Mouse (Mus musculus): Measurements from ENCODE around the gene Scube1. TPM values are rescaled to one million over a fixed set of nuclear protein-coding genes. Genes with fewer than 3 reads are reported as not detected.

The Scube1 gene
- polyA plus RNA-seq, 1 experiment from 2014 or later = 12.6 TPM

DNA sequence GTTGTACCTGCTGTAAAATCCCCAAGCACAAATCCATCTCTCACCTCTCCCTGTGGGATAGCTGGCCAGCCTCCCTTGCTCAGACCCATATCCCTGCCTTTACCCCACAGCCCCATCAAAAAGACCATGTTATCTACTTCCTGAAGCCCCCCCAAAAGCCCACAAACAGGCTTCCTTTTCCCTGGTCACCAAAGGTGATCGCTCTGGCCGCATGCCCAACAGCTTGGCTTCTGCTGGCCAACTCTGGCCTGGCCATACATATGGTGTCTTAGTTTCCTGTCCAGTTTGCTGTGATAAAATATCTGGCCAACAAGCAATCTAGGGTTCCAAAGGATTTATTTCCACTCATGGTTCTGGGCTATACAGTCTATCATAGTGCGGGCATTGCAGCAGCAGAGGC, 38.9 kb downstream of the Scube1 start:
- Histone ChIP-seq H3K27ac (replicated peaks; ENCODE audit: low read depth, low read length) (no peak overlapping the region), H3K4me2 (ENCODE audit: low read depth, low read length) (no peak overlapping the region), H3K36me3 (ENCODE audit: control insufficient read depth, insufficient read depth, low read length) (no peaks in the 10 kb centered on the region), H3K4me1 (ENCODE audit: control insufficient read depth, insufficient read depth, low read length) (peaks cover 20% of the 10 kb centered on the region), H3K9me3 (ENCODE audit: control insufficient read depth, low read length) (no peaks in the 10 kb centered on the region), H3K4me3 (ENCODE audit: low read depth, low read length) (no peak overlapping the region), H3K27me3 (replicated peaks; ENCODE audit: control insufficient read depth, insufficient read depth, low read length) (no peaks in the 10 kb centered on the region), H3K9ac (ENCODE audit: low read depth, low read length) (no peak overlapping the region)
- 97% methylated on average over 3 of the region's 3 CpGs for WGBS
- ATAC-seq (ENCODE audit: low read depth) = no peak
- no peak for DNase-seq (ENCODE audit: low spot score)

- Histone ChIP-seq H3K9ac (ENCODE audit: low read depth, low read length) (no peak overlapping the region), H3K4me3 (ENCODE audit: low read depth, low read length) (no peak overlapping the region), H3K27me3 (replicated peaks; ENCODE audit: control insufficient read depth, insufficient read depth, low read length) (0 out of 2 replicates have a peak, but pooled peaks cover 5% of the 10 kb centered on the region), H3K4me1 (ENCODE audit: control insufficient read depth, insufficient read depth, low read length) (peaks cover 44% of the 10 kb centered on the region), H3K9me3 (ENCODE audit: control insufficient read depth, low read length) (no peaks in the 10 kb centered on the region), H3K36me3 (ENCODE audit: control insufficient read depth, insufficient read depth, low read length) (no peaks in the 10 kb centered on the region), H3K27ac (replicated peaks; ENCODE audit: low read depth, low read length) (peak overlapping the region; percentile 76), H3K4me2 (ENCODE audit: low read depth, low read length) (no peak overlapping the region)
- peak; percentile 85 for DNase-seq (ENCODE audit: low spot score)
- ATAC-seq (ENCODE audit: low read depth) = peak; percentile 86
- WGBS = 13% methylated on average over 15 of the region's 15 CpGs
Measured at GRCm38 (mm10) chr15:83683051-83683561, 41.7 kb downstream of the Scube1 start.

DNA sequence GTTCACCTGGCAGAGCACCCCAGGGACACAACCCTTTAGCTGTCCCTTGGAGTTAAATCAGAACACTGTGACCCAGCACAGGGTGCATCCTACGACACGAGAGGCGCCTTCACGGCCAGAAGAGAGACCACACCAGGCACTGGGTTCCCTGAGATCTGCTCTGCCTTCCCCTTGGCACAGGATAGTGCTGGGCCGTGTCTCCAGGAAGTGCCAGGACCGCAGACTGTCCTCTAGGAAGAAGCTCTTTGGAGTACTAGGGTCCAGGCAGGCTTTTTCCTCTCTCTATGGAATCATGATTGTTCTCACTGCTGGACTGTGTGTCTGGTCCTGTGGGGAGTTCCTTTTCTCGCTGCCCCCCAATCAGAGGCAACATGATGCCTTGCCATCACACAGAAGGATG, 44.5 kb downstream of the Scube1 start:
- Histone ChIP-seq H3K4me1 (ENCODE audit: control insufficient read depth, insufficient read depth, low read length) (peaks cover 50% of the 10 kb centered on the region), H3K9me3 (ENCODE audit: control insufficient read depth, low read length) (no peaks in the 10 kb centered on the region), H3K4me2 (ENCODE audit: low read depth, low read length) (no peak overlapping the region), H3K27ac (replicated peaks; ENCODE audit: low read depth, low read length) (no peak overlapping the region), H3K27me3 (replicated peaks; ENCODE audit: control insufficient read depth, insufficient read depth, low read length) (0 out of 2 replicates have a peak, but pooled peaks cover 5% of the 10 kb centered on the region), H3K4me3 (ENCODE audit: low read depth, low read length) (no peak overlapping the region), H3K36me3 (ENCODE audit: control insufficient read depth, insufficient read depth, low read length) (no peaks in the 10 kb centered on the region), H3K9ac (ENCODE audit: low read depth, low read length) (no peak overlapping the region)
- WGBS = 89% methylated on average over 7 of the region's 7 CpGs
- no peak for ATAC-seq (ENCODE audit: low read depth)
- DNase-seq (ENCODE audit: low spot score) = no peak

GRCm38 (mm10) chr15:83679729-83680128, 45.1 kb downstream of the Scube1 start:
- no peak overlapping the region for H3K27ac ChIP-seq (replicated peaks; ENCODE audit: low read depth, low read length)
- 0 out of 2 replicates have a peak, but pooled peaks cover 5% of the 10 kb centered on the region for H3K27me3 ChIP-seq (replicated peaks; ENCODE audit: control insufficient read depth, insufficient read depth, low read length)
- no peak for ATAC-seq (ENCODE audit: low read depth)
- no peak overlapping the region for H3K9ac ChIP-seq (ENCODE audit: low read depth, low read length)
- no peaks in the 10 kb centered on the region for H3K9me3 ChIP-seq (ENCODE audit: control insufficient read depth, low read length)
- peaks cover 50% of the 10 kb centered on the region for H3K4me1 ChIP-seq (ENCODE audit: control insufficient read depth, insufficient read depth, low read length)
- no peaks in the 10 kb centered on the region for H3K36me3 ChIP-seq (ENCODE audit: control insufficient read depth, insufficient read depth, low read length)
- WGBS = 76% methylated on average over 5 of the region's 5 CpGs
- DNase-seq (ENCODE audit: low spot score) = no peak
- no peak overlapping the region for H3K4me3 ChIP-seq (ENCODE audit: low read depth, low read length)
- no peak overlapping the region for H3K4me2 ChIP-seq (ENCODE audit: low read depth, low read length)

DNA sequence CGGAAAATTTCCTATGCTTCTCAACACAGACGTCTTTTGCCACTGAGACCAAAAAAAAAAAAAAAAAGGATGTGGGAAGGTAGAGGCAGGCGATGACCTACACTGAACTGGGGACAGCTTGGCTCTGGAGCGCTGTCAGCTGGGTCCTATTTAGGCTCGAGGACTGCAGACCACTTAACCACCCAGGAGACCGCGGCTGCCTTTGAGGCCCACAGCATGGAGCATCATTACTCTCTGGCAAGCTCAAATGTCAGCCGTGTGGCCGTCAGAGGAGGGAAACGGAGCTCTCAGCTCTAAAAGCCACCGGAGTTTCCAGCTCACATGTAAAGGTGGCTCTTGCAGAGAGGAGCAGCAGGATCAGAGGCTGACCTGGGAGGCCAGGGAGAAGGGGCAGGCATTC, 46.2 kb downstream of the Scube1 start:
- peak overlapping the region; percentile 39 for H3K27ac ChIP-seq (replicated peaks; ENCODE audit: low read depth, low read length)
- H3K36me3 ChIP-seq (ENCODE audit: control insufficient read depth, insufficient read depth, low read length) = no peaks in the 10 kb centered on the region
- no peaks in the 10 kb centered on the region for H3K9me3 ChIP-seq (ENCODE audit: control insufficient read depth, low read length)
- H3K9ac ChIP-seq (ENCODE audit: low read depth, low read length) = peak overlapping the region; percentile 16; the same call in 1 of the 2 replicates
- H3K4me3 ChIP-seq (ENCODE audit: low read depth, low read length) = no peak overlapping the region
- peak; percentile 41 for ATAC-seq (ENCODE audit: low read depth)
- H3K27me3 ChIP-seq (replicated peaks; ENCODE audit: control insufficient read depth, insufficient read depth, low read length) = 0 out of 2 replicates have a peak, but pooled peaks cover 5% of the 10 kb centered on the region
- whole genome bisulfite sequencing = 6% methylated on average over 11 of the region's 11 CpGs
- peaks cover 46% of the 10 kb centered on the region for H3K4me1 ChIP-seq (ENCODE audit: control insufficient read depth, insufficient read depth, low read length)
- peak overlapping the region; percentile 26; the same call in 1 of the 2 replicates for H3K4me2 ChIP-seq (ENCODE audit: low read depth, low read length)
- peak; percentile 75 for DNase-seq (ENCODE audit: low spot score)

DNA sequence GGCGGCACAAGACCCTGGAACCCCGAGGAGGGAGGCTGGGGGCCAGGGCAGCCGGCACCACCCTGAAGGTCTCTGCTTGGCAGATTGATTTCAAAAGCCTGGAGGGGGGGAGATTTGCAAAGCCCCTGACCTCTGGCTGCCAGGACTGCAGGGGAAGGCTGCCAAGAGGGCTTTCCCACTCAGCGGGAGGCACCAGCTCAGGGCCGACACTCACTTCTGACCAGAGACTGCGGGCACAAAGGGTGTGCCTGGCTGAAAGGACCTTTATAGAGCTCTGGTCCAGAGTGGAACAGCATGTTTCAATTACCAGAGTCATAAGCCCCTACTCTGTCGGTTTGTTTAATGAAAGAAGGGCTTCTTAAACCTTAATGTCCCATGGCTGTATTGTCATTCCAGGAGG, 46.7 kb downstream of the Scube1 start:
- ATAC-seq (ENCODE audit: low read depth) = peak; percentile 41
- Histone ChIP-seq H3K36me3 (ENCODE audit: control insufficient read depth, insufficient read depth, low read length) (no peaks in the 10 kb centered on the region), H3K4me3 (ENCODE audit: low read depth, low read length) (no peak overlapping the region), H3K4me1 (ENCODE audit: control insufficient read depth, insufficient read depth, low read length) (peaks cover 41% of the 10 kb centered on the region), H3K9ac (ENCODE audit: low read depth, low read length) (peak overlapping the region; percentile 22; the same call in 1 of the 2 replicates), H3K27me3 (replicated peaks; ENCODE audit: control insufficient read depth, insufficient read depth, low read length) (0 out of 2 replicates have a peak, but pooled peaks cover 5% of the 10 kb centered on the region), H3K9me3 (ENCODE audit: control insufficient read depth, low read length) (no peaks in the 10 kb centered on the region), H3K4me2 (ENCODE audit: low read depth, low read length) (peak overlapping the region; percentile 26; the same call in 1 of the 2 replicates), H3K27ac (replicated peaks; ENCODE audit: low read depth, low read length) (peak overlapping the region; percentile 39)
- 13% methylated on average over 7 of the region's 7 CpGs for WGBS
- peak; percentile 71 for DNase-seq (ENCODE audit: low spot score)

- Histone ChIP-seq H3K9me3 (ENCODE audit: control insufficient read depth, low read length) (no peaks in the 10 kb centered on the region), H3K4me1 (ENCODE audit: control insufficient read depth, insufficient read depth, low read length) (peaks cover 33% of the 10 kb centered on the region), H3K4me2 (ENCODE audit: low read depth, low read length) (no peak overlapping the region), H3K9ac (ENCODE audit: low read depth, low read length) (no peak overlapping the region), H3K36me3 (ENCODE audit: control insufficient read depth, insufficient read depth, low read length) (no peaks in the 10 kb centered on the region), H3K27me3 (replicated peaks; ENCODE audit: control insufficient read depth, insufficient read depth, low read length) (0 out of 2 replicates have a peak, but pooled peaks cover 5% of the 10 kb centered on the region), H3K4me3 (ENCODE audit: low read depth, low read length) (no peak overlapping the region), H3K27ac (replicated peaks; ENCODE audit: low read depth, low read length) (no peak overlapping the region)
- WGBS = 91% methylated on average over 6 of the region's 6 CpGs
- DNase-seq (ENCODE audit: low spot score) (no peak), ATAC-seq (ENCODE audit: low read depth) (no peak)
Measured at GRCm38 (mm10) chr15:83677098-83677497, 47.7 kb downstream of the Scube1 start.

GRCm38 (mm10) chr15:83676286-83676685, 48.5 kb downstream of the Scube1 start:
- H3K4me3 ChIP-seq (ENCODE audit: low read depth, low read length) = no peak overlapping the region
- no peak overlapping the region for H3K4me2 ChIP-seq (ENCODE audit: low read depth, low read length)
- ATAC-seq (ENCODE audit: low read depth) (no peak), DNase-seq (ENCODE audit: low spot score) (no peak)
- H3K27ac ChIP-seq (replicated peaks; ENCODE audit: low read depth, low read length) = no peak overlapping the region
- H3K9me3 ChIP-seq (ENCODE audit: control insufficient read depth, low read length) = no peaks in the 10 kb centered on the region
- no peaks in the 10 kb centered on the region for H3K36me3 ChIP-seq (ENCODE audit: control insufficient read depth, insufficient read depth, low read length)
- H3K27me3 ChIP-seq (replicated peaks; ENCODE audit: control insufficient read depth, insufficient read depth, low read length) = 0 out of 2 replicates have a peak, but pooled peaks cover 5% of the 10 kb centered on the region
- WGBS = 93% methylated on average over 3 of the region's 3 CpGs
- H3K4me1 ChIP-seq (ENCODE audit: control insufficient read depth, insufficient read depth, low read length) = peaks cover 31% of the 10 kb centered on the region
- H3K9ac ChIP-seq (ENCODE audit: low read depth, low read length) = no peak overlapping the region

- H3K4me2 ChIP-seq (ENCODE audit: low read depth, low read length) = no peak overlapping the region
- no peak for DNase-seq (ENCODE audit: low spot score)
- H3K9me3 ChIP-seq (ENCODE audit: control insufficient read depth, low read length) = no peaks in the 10 kb centered on the region
- H3K4me1 ChIP-seq (ENCODE audit: control insufficient read depth, insufficient read depth, low read length) = peaks cover 10% of the 10 kb centered on the region
- ATAC-seq (ENCODE audit: low read depth) = no peak
- no peaks in the 10 kb centered on the region for H3K27me3 ChIP-seq (replicated peaks; ENCODE audit: control insufficient read depth, insufficient read depth, low read length)
- no peak overlapping the region for H3K27ac ChIP-seq (replicated peaks; ENCODE audit: low read depth, low read length)
- H3K36me3 ChIP-seq (ENCODE audit: control insufficient read depth, insufficient read depth, low read length) = no peaks in the 10 kb centered on the region
- no peak overlapping the region for H3K9ac ChIP-seq (ENCODE audit: low read depth, low read length)
- H3K4me3 ChIP-seq (ENCODE audit: low read depth, low read length) = no peak overlapping the region
- WGBS = 46% methylated on average over 3 of the region's 3 CpGs
Measured at GRCm38 (mm10) chr15:83673621-83674020, 51.2 kb downstream of the Scube1 start.
